Mouse (Mus musculus) lung, postnatal 10 days (tissue): ENCODE measurements around the gene Amd1.
A peak's percentile ranks its signal among the peaks of the same experiment; 100 is the strongest.

ENCODE experiments used
- DNase-seq: peaks from one replicate; pipeline ENCODE4 v3.0.0; 2021

Amd1 gene

GRCm38 (mm10) chr10:40250969-40251368, 51.0 kb downstream of the Amd1 start:
- no peak for DNase-seq

DNA sequence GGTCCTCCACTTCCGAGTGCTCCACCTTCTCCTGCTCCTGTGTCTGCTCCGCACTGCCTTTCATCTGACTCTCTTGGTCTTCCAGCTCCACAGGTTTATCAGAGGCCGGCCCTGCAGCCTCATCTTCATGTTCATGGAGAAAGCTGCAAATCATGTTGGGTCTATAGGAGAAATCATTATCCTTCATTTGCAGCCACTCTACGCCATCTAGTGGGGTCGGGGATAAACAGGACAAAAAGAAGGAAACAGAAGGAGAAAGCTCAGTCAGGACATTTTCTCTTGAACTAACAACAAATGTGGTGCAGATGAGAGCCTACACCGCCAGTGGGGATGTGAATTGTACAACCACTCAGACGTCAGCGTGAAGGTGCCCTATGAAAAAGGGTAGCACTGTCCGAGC, 52.4 kb downstream of the Amd1 start:
- DNase-seq: no peak

DNA sequence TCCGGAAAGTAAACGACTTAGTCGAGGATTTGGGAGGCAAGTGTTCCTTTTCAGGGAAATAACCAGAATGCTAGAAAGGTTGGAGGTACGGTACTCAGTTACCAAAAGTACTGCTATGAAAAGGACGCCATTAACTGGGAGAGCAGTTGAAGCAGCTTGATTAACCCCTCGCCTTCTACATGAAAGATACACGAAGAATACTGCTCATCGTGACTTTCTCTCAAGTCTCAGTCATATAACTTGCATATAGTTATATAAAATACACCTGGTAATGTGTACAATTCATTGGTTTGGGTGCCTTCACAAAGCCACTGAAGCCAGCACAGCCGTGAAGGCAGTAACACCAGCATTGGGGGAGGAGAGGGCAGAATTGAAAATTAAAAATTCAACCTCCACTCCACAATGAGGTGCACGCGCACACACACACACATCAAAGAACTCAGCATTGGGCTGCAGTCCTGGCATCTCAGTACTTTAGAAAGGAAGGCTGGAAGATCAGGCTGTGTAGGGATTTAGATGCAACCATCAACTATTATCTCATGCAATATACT, 54.7 kb downstream of the Amd1 start:
- no peak for DNase-seq

DNA sequence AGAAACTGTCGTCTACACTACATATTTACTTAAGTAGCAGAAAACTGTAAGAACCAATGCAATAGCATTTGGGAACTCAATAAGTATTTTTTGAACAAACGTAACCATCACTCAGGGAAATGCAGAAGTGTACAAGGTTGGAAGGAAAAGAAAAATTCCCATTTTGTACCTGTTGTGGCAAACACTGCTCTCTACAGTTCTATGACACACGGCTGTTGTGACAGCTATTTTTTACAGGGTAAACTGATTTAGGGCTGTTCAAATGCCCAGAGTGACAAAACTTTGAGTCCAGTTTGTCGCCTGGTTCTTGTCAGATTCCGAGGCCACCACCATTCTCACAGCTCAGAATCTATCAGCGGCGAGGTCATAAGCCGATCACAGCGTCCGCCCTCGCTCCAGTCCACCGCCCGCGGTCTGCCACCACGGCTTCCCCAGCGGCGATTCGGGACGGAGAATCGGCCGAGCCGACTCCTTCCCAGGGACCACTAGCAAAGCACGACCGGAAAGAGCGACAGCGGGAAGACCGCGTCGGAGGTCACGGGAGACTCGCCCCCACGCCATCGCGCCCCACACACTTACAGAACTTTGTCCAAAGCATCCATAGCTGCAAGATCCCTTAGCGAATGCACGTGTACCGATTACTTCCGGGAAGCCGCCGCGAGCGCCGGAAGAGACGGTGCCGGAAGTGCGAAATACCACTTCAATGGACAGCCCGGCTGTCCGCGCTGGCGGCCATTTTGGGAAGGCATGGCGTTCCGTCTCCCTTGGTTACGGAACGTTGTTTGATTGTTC, 55.4 kb downstream of the Amd1 start, which contains the start of gene Rpf2:
Rpf2 (minus strand) TSS at position 663 of the 792 bp plus-strand sequence.
- peak; percentile 87 for DNase-seq

DNA sequence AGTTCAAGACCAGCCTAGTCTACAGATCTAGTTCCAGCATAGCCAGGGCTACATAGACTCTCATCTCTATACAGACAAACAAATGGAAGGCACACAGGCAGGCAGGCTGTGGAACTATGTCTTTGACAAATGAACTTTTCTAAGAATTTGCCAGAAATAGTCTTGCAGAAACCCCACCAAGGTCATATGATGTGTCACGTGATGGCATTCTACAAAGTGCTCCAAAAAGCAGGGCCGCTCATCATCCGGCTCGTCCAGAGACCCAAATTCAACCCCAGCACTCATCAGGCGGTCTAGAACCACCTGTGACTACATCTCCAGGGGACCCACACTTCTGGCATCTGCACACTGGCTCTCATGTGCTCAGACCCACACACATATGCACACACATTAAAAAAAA, 64.2 kb downstream of the Amd1 start:
- no peak for DNase-seq
